Mouse (Mus musculus): ENCODE data around the gene Abcb1a.

GRCm38 (mm10) chr5:8722224-8722623 lies 62.3 kb downstream of the Abcb1a start:
- TF ChIP-seq POLR2A (IDR thresholded peaks at IDR 0.05; ENCODE audit: extremely low read depth, insufficient read depth, low read length) (no peak), CTCF (IDR thresholded peaks at IDR 0.05; ENCODE audit: low read depth, low read length) (no peak)

Measured in liver, adult 2 months (tissue).